Mouse (Mus musculus): ENCODE measurements around the gene Cyp11a1.

The Cyp11a1 gene

GRCm38 (mm10) chr9:58009015-58009362, 2.8 kb downstream of the Cyp11a1 start:
- no peak for DNase-seq (ENCODE audit: low read depth)

GRCm38 (mm10) chr9:58009588-58009987, 3.4 kb downstream of the Cyp11a1 start:
- no peak for DNase-seq (ENCODE audit: low read depth)

GRCm38 (mm10) chr9:58011027-58011426, 4.8 kb downstream of the Cyp11a1 start:
- DNase-seq (ENCODE audit: low read depth) = no peak

- DNase-seq (ENCODE audit: low read depth) = no peak
These were observed 5.3 kb downstream of the Cyp11a1 start for GRCm38 (mm10) chr9:58011552-58011951.

GRCm38 (mm10) chr9:58012486-58012885, 6.3 kb downstream of the Cyp11a1 start:
- no peak for DNase-seq (ENCODE audit: low read depth)

DNA sequence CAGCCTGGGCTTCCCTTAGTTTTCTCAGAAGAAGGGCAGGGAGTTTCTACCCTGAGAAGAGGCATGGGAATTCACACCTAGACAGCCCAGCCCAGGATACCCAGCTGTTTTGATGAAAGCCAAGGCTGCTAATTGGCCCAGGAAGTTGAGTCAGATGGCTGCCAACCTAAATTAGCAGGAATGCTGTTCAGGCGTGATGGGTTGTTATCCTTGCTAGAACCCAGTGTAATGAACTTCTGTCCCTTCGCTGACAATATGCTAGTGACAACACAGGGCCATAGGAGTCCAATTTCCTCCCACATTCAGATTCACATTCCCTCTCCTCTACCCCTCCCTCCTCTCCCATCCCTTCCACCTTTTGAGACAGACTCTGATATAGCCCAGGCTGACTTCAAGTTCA, 6.7 kb downstream of the Cyp11a1 start:
- DNase-seq (ENCODE audit: low read depth) = no peak

- no peak for DNase-seq (ENCODE audit: low read depth)
These were observed 8.4 kb downstream of the Cyp11a1 start for GRCm38 (mm10) chr9:58014393-58015160.

GRCm38 (mm10) chr9:58015856-58016255, 9.6 kb downstream of the Cyp11a1 start:
- DNase-seq (ENCODE audit: low read depth) = no peak

DNA sequence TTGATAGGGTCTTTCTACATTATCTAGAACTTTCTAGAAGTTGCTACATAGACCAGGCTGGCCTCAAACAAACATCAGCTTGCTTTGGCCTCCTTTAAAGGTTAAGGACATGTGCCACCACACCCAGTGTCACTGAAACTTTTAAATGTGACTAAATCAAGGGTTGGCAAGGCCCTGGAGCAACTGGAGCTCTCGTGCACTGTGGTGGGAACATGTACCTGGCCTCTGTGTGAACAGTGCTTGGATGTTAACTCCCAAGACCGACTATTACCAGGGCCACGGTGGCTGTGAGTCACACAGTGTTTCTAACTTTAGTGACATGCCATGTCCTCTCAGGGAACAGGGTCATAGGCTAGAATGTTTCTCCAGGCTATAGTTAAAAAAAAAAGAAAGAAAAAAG, 10.8 kb downstream of the Cyp11a1 start:
- no peak for DNase-seq (ENCODE audit: low read depth)

- DNase-seq (ENCODE audit: low read depth) = no peak
These were observed 12.2 kb downstream of the Cyp11a1 start for GRCm38 (mm10) chr9:58018385-58018784.

- no peak for DNase-seq (ENCODE audit: low read depth)
These were observed 19.8 kb downstream of the Cyp11a1 start for GRCm38 (mm10) chr9:58025995-58026394.

- no peak for DNase-seq (ENCODE audit: low read depth)
These were observed 21.4 kb downstream of the Cyp11a1 start for GRCm38 (mm10) chr9:58027426-58028180.

- no peak for DNase-seq (ENCODE audit: low read depth)
These were observed 22.6 kb downstream of the Cyp11a1 start for GRCm38 (mm10) chr9:58028841-58029240.

- no peak for DNase-seq (ENCODE audit: low read depth)
These were observed 23.4 kb downstream of the Cyp11a1 start for GRCm38 (mm10) chr9:58029635-58030034.

GRCm38 (mm10) chr9:58031895-58032294, 25.7 kb downstream of the Cyp11a1 start:
- no peak for DNase-seq (ENCODE audit: low read depth)

GRCm38 (mm10) chr9:58035519-58035918, 29.3 kb downstream of the Cyp11a1 start:
- no peak for DNase-seq (ENCODE audit: low read depth)

DNA sequence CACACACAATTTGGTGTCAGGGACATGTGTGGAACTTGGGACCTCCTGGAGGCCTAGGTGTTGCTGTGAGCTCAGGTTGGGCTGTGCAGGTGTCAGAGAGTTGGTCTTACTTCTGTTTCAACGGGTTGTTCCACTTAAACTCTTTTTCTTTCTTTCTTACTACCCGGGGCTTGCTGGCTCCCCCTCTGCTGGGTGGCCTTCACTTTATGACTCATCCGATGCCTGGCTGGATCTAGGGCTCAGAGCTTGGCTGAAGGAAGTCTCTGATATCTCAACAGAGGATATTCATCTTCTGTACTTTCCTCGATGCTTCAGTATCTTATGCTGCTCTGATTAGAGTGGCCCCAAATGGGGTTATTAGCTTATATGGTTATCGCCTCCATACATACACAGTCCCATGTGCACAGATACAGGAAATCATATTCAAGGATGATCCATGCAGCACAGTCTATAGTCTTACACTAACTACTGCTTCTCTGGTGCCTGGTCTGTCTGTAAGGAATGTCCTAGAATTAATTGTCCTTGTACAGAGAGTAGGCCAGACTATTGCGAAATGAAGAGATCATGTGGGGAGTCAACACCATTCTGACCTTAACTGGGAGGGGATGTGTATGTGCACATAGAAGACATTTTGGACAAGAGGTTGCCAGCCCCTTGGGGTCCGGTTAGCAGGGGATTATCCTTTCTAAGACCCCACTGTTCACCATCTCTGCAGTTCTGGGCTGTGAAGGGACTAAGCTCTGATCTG, 29.9 kb downstream of the Cyp11a1 start:
- DNase-seq (ENCODE audit: low read depth) = no peak

DNA sequence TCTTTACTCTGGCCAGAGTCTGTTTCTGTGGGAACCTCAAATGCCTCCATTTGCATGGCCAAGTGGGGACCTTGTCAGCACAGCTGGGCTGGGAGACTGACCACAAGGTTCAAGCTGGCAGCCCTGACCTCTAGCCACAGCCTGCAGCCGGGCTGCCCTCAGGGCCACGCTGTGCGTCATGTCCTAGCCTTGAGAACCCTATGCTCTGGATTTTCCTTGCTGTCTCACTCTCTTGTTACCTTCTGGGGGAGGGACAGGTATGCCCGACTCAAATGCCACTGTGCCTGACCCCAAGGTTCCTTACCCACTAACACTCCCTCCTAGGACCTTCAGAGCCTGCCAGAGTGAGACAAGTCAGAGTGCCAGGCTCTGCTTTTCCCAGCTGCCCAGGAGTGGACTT, 30.8 kb downstream of the Cyp11a1 start:
- no peak for DNase-seq (ENCODE audit: low read depth)

DNA sequence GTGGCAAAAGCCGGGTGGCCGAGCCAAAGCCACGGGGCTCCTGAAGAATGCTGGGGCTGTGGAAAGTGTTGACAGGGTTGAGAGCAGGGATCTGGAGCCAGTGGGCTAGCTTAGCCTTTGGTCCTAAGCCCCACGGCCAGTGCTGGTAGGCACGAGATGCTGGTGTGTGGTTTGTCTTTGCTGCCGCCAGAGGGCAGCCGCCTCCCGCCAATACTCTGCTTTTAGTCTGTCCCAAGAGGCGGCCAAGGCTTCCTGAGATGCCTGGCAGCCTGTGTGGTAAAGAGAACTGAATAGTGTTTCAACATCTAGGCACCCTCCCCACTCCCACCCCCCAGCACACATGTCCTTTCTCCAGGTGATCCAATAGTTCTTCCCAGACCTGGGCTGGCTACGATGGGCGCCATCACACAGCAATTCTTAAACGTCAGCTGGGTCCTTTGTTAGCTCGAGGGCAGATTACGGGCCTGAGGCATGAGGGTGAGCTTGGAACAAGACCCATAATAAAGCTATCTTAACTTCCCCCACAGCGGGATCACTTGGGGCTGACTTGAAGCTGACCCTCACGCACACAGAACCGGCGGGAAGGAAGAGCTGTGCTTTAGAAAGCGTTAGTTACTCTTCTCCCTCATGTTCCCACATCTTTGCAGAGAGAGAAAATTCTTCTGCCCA, 32.4 kb downstream of the Cyp11a1 start:
- DNase-seq (ENCODE audit: low read depth) = peak; percentile 64

GRCm38 (mm10) chr9:58040977-58041376, 34.8 kb downstream of the Cyp11a1 start:
- no peak for DNase-seq (ENCODE audit: low read depth)

DNA sequence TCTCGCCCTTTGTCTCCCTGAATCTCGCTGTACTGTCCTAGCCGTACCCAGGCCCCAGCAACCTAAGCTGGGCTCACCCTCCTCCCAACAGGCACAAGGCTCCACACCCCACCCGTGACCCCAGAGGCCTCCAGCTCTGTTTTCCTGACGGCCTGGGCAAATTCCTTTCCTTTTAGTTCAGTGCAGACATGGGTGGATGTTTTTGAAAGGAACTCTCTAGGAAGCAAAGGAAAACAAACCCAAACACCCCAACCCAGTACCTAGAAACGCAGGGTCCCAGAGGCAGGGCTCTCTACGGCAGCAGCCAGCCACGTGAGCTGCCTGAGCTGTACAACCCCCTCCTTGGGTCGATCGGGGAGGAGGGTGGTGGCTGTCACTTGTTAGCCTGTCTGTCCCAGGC, 36.2 kb downstream of the Cyp11a1 start:
- DNase-seq (ENCODE audit: low read depth) = no peak

- no peak for DNase-seq (ENCODE audit: low read depth)
These were observed 37.3 kb downstream of the Cyp11a1 start for GRCm38 (mm10) chr9:58043496-58044017.
